Mouse (Mus musculus): ENCODE results near the gene Rnf144b. TPM values are rescaled to one million over a fixed set of nuclear protein-coding genes. Genes with fewer than 3 reads are reported as not detected.

Rnf144b gene
- polyA plus RNA-seq, 1 experiment from 2014 or later, result 0.73 TPM

GRCm38 (mm10) chr13:47096591-47096990 is 25.9 kb upstream of the Rnf144b start:
- WGBS, result 84% methylated on average over 2 of the region's 2 CpGs
- H3K36me3 ChIP-seq (ENCODE audit: control insufficient read depth, insufficient read depth, low read length), result peaks cover 5% of the 10 kb centered on the region; the same call in 1 of the 2 replicates
- no peak overlapping the region for H3K4me3 ChIP-seq (ENCODE audit: low read depth, low read length)
- H3K9me3 ChIP-seq (ENCODE audit: control insufficient read depth, low read length), result no peaks in the 10 kb centered on the region
- no peak for ATAC-seq (replicated peaks; ENCODE audit: low FRiP score)
- H3K4me2 ChIP-seq (ENCODE audit: low read depth, low read length, severe bottlenecking), result no peak overlapping the region
- H3K4me1 ChIP-seq (replicated peaks; ENCODE audit: control insufficient read depth, insufficient read depth, low read length), result no peaks in the 10 kb centered on the region
- H3K27ac ChIP-seq (ENCODE audit: low read depth, low read length), result no peak overlapping the region
- H3K27me3 ChIP-seq (ENCODE audit: control insufficient read depth, insufficient read depth, low read length), result no peaks in the 10 kb centered on the region
- H3K9ac ChIP-seq (ENCODE audit: low read length), result no peak overlapping the region
- DNase-seq (ENCODE audit: low spot score), result no peak

GRCm38 (mm10) chr13:47099265-47099664 is 23.2 kb upstream of the Rnf144b start:
- no peak overlapping the region for H3K4me3 ChIP-seq (ENCODE audit: low read depth, low read length)
- no peak overlapping the region for H3K9ac ChIP-seq (ENCODE audit: low read length)
- H3K27me3 ChIP-seq (ENCODE audit: control insufficient read depth, insufficient read depth, low read length), result no peaks in the 10 kb centered on the region
- ATAC-seq (replicated peaks; ENCODE audit: low FRiP score) (no peak), DNase-seq (ENCODE audit: low spot score) (no peak)
- H3K9me3 ChIP-seq (ENCODE audit: control insufficient read depth, low read length), result no peaks in the 10 kb centered on the region
- H3K4me1 ChIP-seq (replicated peaks; ENCODE audit: control insufficient read depth, insufficient read depth, low read length), result peaks cover 9% of the 10 kb centered on the region; the same call in 1 of the 2 replicates
- H3K36me3 ChIP-seq (ENCODE audit: control insufficient read depth, insufficient read depth, low read length), result peaks cover 3% of the 10 kb centered on the region; the same call in 1 of the 2 replicates
- H3K4me2 ChIP-seq (ENCODE audit: low read depth, low read length, severe bottlenecking), result no peak overlapping the region
- WGBS, result 87% methylated on average over 7 of the region's 7 CpGs
- H3K27ac ChIP-seq (ENCODE audit: low read depth, low read length), result no peak overlapping the region

GRCm38 (mm10) chr13:47100587-47100986 is 21.9 kb upstream of the Rnf144b start:
- 88% methylated on average over 2 of the region's 2 CpGs for WGBS
- Histone ChIP-seq H3K4me3 (ENCODE audit: low read depth, low read length) (no peak overlapping the region), H3K4me2 (ENCODE audit: low read depth, low read length, severe bottlenecking) (no peak overlapping the region), H3K4me1 (replicated peaks; ENCODE audit: control insufficient read depth, insufficient read depth, low read length) (peaks cover 9% of the 10 kb centered on the region; the same call in 1 of the 2 replicates), H3K27ac (ENCODE audit: low read depth, low read length) (no peak overlapping the region), H3K36me3 (ENCODE audit: control insufficient read depth, insufficient read depth, low read length) (peaks cover 3% of the 10 kb centered on the region; the same call in 1 of the 2 replicates), H3K27me3 (ENCODE audit: control insufficient read depth, insufficient read depth, low read length) (no peaks in the 10 kb centered on the region), H3K9ac (ENCODE audit: low read length) (no peak overlapping the region), H3K9me3 (ENCODE audit: control insufficient read depth, low read length) (no peaks in the 10 kb centered on the region)
- no peak for ATAC-seq (replicated peaks; ENCODE audit: low FRiP score)
- no peak for DNase-seq (ENCODE audit: low spot score)

GRCm38 (mm10) chr13:47104146-47104545 is 18.3 kb upstream of the Rnf144b start:
- 19% methylated on average over 2 of the region's 2 CpGs for whole genome bisulfite sequencing
- ATAC-seq (replicated peaks; ENCODE audit: low FRiP score) (no peak), DNase-seq (ENCODE audit: low spot score) (no peak)
- no peak overlapping the region for H3K27ac ChIP-seq (ENCODE audit: low read depth, low read length)
- peak overlapping the region; percentile 70 for H3K4me2 ChIP-seq (ENCODE audit: low read depth, low read length, severe bottlenecking)
- H3K9me3 ChIP-seq (ENCODE audit: control insufficient read depth, low read length), result no peaks in the 10 kb centered on the region
- no peaks in the 10 kb centered on the region; the same call in 1 of the 2 replicates for H3K36me3 ChIP-seq (ENCODE audit: control insufficient read depth, insufficient read depth, low read length)
- H3K4me1 ChIP-seq (replicated peaks; ENCODE audit: control insufficient read depth, insufficient read depth, low read length), result peaks cover 11% of the 10 kb centered on the region
- H3K4me3 ChIP-seq (ENCODE audit: low read depth, low read length), result peak overlapping the region; percentile 95
- H3K9ac ChIP-seq (ENCODE audit: low read length), result peak overlapping the region; percentile 99; the same call in 1 of the 2 replicates
- H3K27me3 ChIP-seq (ENCODE audit: control insufficient read depth, insufficient read depth, low read length), result no peaks in the 10 kb centered on the region

- WGBS, result under 1% methylated on average over 25 of the region's 25 CpGs
- peak overlapping the region; percentile 99 for H3K27ac ChIP-seq (ENCODE audit: low read depth, low read length)
- peak overlapping the region; percentile 95 for H3K4me3 ChIP-seq (ENCODE audit: low read depth, low read length)
- ATAC-seq (replicated peaks; ENCODE audit: low FRiP score), result no peak
- H3K9me3 ChIP-seq (ENCODE audit: control insufficient read depth, low read length), result no peaks in the 10 kb centered on the region
- H3K9ac ChIP-seq (ENCODE audit: low read length), result peak overlapping the region; percentile 99
- H3K36me3 ChIP-seq (ENCODE audit: control insufficient read depth, insufficient read depth, low read length), result no peaks in the 10 kb centered on the region; the same call in 1 of the 2 replicates
- H3K4me2 ChIP-seq (ENCODE audit: low read depth, low read length, severe bottlenecking), result peak overlapping the region; percentile 70
- peaks cover 11% of the 10 kb centered on the region for H3K4me1 ChIP-seq (replicated peaks; ENCODE audit: control insufficient read depth, insufficient read depth, low read length)
- peak; percentile 58 for DNase-seq (ENCODE audit: low spot score)
- no peaks in the 10 kb centered on the region for H3K27me3 ChIP-seq (ENCODE audit: control insufficient read depth, insufficient read depth, low read length)
Measured at GRCm38 (mm10) chr13:47104856-47105541, 17.5 kb upstream of the Rnf144b start.

GRCm38 (mm10) chr13:47105711-47106579 is 16.5 kb upstream of the Rnf144b start, which contains the start of gene Dek:
Dek (minus strand) TSS chr13:47106201.
- Histone ChIP-seq H3K4me2 (ENCODE audit: low read depth, low read length, severe bottlenecking) (peak within 1 kb of the TSS; percentile 70), H3K36me3 (ENCODE audit: control insufficient read depth, insufficient read depth, low read length) (no peaks in the 10 kb centered on the region), H3K27me3 (ENCODE audit: control insufficient read depth, insufficient read depth, low read length) (no peaks in the 10 kb centered on the region), H3K27ac (ENCODE audit: low read depth, low read length) (peak within 1 kb of the TSS; percentile 99), H3K9me3 (ENCODE audit: control insufficient read depth, low read length) (no peaks in the 10 kb centered on the region), H3K9ac (ENCODE audit: low read length) (peak within 1 kb of the TSS; percentile 99), H3K4me3 (ENCODE audit: low read depth, low read length) (peak within 1 kb of the TSS; percentile 95), H3K4me1 (replicated peaks; ENCODE audit: control insufficient read depth, insufficient read depth, low read length) (peaks cover 11% of the 10 kb centered on the region)
- under 1% methylated on average over 116 of the region's 129 CpGs for WGBS
- peak; percentile 96 for DNase-seq (ENCODE audit: low spot score)
- ATAC-seq (replicated peaks; ENCODE audit: low FRiP score), result peak; percentile 92

- Histone ChIP-seq H3K9ac (ENCODE audit: low read length) (peak overlapping the region; percentile 99), H3K4me3 (ENCODE audit: low read depth, low read length) (peak overlapping the region; percentile 95), H3K36me3 (ENCODE audit: control insufficient read depth, insufficient read depth, low read length) (no peaks in the 10 kb centered on the region), H3K27ac (ENCODE audit: low read depth, low read length) (peak overlapping the region; percentile 99), H3K9me3 (ENCODE audit: control insufficient read depth, low read length) (no peaks in the 10 kb centered on the region), H3K4me2 (ENCODE audit: low read depth, low read length, severe bottlenecking) (peak overlapping the region; percentile 70), H3K4me1 (replicated peaks; ENCODE audit: control insufficient read depth, insufficient read depth, low read length) (peaks cover 11% of the 10 kb centered on the region), H3K27me3 (ENCODE audit: control insufficient read depth, insufficient read depth, low read length) (no peaks in the 10 kb centered on the region)
- DNase-seq (ENCODE audit: low spot score) (no peak), ATAC-seq (replicated peaks; ENCODE audit: low FRiP score) (peak; percentile 21; the same call in 1 of the 2 replicates)
- WGBS, result under 1% methylated on average over 20 of the region's 20 CpGs
Measured at GRCm38 (mm10) chr13:47106580-47106888, 15.9 kb upstream of the Rnf144b start.

GRCm38 (mm10) chr13:47109239-47109638 is 13.2 kb upstream of the Rnf144b start:
- Histone ChIP-seq H3K4me1 (replicated peaks; ENCODE audit: control insufficient read depth, insufficient read depth, low read length) (peaks cover 2% of the 10 kb centered on the region; the same call in 1 of the 2 replicates), H3K9ac (ENCODE audit: low read length) (no peak overlapping the region), H3K4me3 (ENCODE audit: low read depth, low read length) (no peak overlapping the region), H3K36me3 (ENCODE audit: control insufficient read depth, insufficient read depth, low read length) (no peaks in the 10 kb centered on the region), H3K27ac (ENCODE audit: low read depth, low read length) (no peak overlapping the region), H3K27me3 (ENCODE audit: control insufficient read depth, insufficient read depth, low read length) (no peaks in the 10 kb centered on the region), H3K9me3 (ENCODE audit: control insufficient read depth, low read length) (no peaks in the 10 kb centered on the region), H3K4me2 (ENCODE audit: low read depth, low read length, severe bottlenecking) (no peak overlapping the region)
- no peak for ATAC-seq (replicated peaks; ENCODE audit: low FRiP score)
- no peak for DNase-seq (ENCODE audit: low spot score)
- WGBS, result 88% methylated on average over 2 of the region's 2 CpGs

All from forebrain, embryonic 11.5 days (tissue).